9 mouse cellular contexts compared by ENCODE assay signal in genomic region chr10:112138871-112139430, GRCm38 (mm10). TPM values are rescaled to one million over a fixed set of nuclear protein-coding genes. Genes with fewer than 3 reads are reported as not detected.
A peak's percentile ranks its signal among the peaks of the same experiment; 100 is the strongest.
DNase-seq lines count a peak whose midpoint lies in the region; ATAC-seq and TF ChIP-seq lines count a peak whose summit lies in the region.
"Had no signal": no experiment of that assay in that cellular context is flagged by ENCODE, and none has a peak within 500 bp of the region (broad histone marks: within the 10 kb centered on the region; RNA-seq: fewer than 3 reads in every experiment).

No protein-coding gene starts in this region.

- no peak overlapping the region for H3K27ac ChIP-seq in cerebellum, adult 2 months (ENCODE audit: insufficient read depth, low read length)
- H3K27ac ChIP-seq in testis, adult 2 months (ENCODE audit: control insufficient read depth, insufficient read depth, low read depth, low read length) = no peak overlapping the region
- no peak overlapping the region for H3K27ac ChIP-seq in liver, embryonic 15.5 days (replicated peaks)

- TF ChIP-seq POLR2A in cerebellum, adult 2 months (IDR thresholded peaks at IDR 0.05; ENCODE audit: borderline replicate concordance, insufficient read depth, low read length) = no peak
- no peak for TF ChIP-seq POLR2A in testis, adult 2 months (IDR thresholded peaks at IDR 0.05; ENCODE audit: control insufficient read depth, low read depth, low read length)

- H3K9ac ChIP-seq in liver, embryonic 15.5 days = no peak overlapping the region

- WGBS in cerebellum, adult 2 months = 16% methylated on average over 6 of the region's 6 CpGs
- WGBS in liver, embryonic 15.5 days (ENCODE audit: insufficient replicate concordance) = 32% methylated on average over 6 of the region's 6 CpGs

- no peaks in the 10 kb centered on the region for H3K36me3 ChIP-seq in testis, adult 2 months (ENCODE audit: control insufficient read depth, insufficient read depth, low read length)
- no peaks in the 10 kb centered on the region for H3K36me3 ChIP-seq in liver, embryonic 15.5 days (replicated peaks)

- H3K4me2 ChIP-seq in liver, embryonic 15.5 days = peak overlapping the region; percentile 48

- no peak for DNase-seq in cerebellum, adult 2 months
- DNase-seq in cerebellum, adult 9-11 months = no peak
- no peak for DNase-seq in testis, postnatal 10 days (ENCODE audit: low spot score)
- no peak for DNase-seq in layer of hippocampus, adult 9-11 months
- no peak for DNase-seq in thymus, postnatal 14 days
- no peak for DNase-seq in urinary bladder, adult 18-20 months (ENCODE audit: low spot score in 2 of 2)

- H3K27me3 ChIP-seq in cerebellum, adult 2 months (ENCODE audit: control insufficient read depth, insufficient read depth, low read length) = no peaks in the 10 kb centered on the region
- H3K27me3 ChIP-seq in testis, adult 2 months (ENCODE audit: control insufficient read depth, insufficient read depth, low read length) = no peaks in the 10 kb centered on the region
- H3K27me3 ChIP-seq in liver, embryonic 15.5 days = no peaks in the 10 kb centered on the region

- no peaks in the 10 kb centered on the region; the same call in 1 of the 2 replicates for H3K4me1 ChIP-seq in cerebellum, adult 2 months (ENCODE audit: control insufficient read depth, insufficient read depth, low read length)
- H3K4me1 ChIP-seq in testis, adult 2 months (ENCODE audit: control insufficient read depth, insufficient read depth, low read length) = no peaks in the 10 kb centered on the region
- H3K4me1 ChIP-seq in liver, embryonic 15.5 days (replicated peaks) = no peaks in the 10 kb centered on the region

- no peak for TF ChIP-seq CTCF in cerebellum, adult 2 months (IDR thresholded peaks at IDR 0.05; ENCODE audit: borderline replicate concordance, insufficient read depth, low read depth, low read length)
- no peak for TF ChIP-seq CTCF in testis, adult 2 months (IDR thresholded peaks at IDR 0.05; ENCODE audit: control insufficient read depth, insufficient read depth, insufficient replicate concordance, low read depth, low read length)

- H3K4me3 ChIP-seq in cerebellum, adult 2 months (replicated peaks; ENCODE audit: insufficient read depth, low read depth, low read length) = peak overlapping the region; percentile 40
- peak overlapping the region; percentile 27; the same call in 1 of the 2 replicates for H3K4me3 ChIP-seq in testis, adult 2 months (ENCODE audit: control insufficient read depth, low read depth, low read length)
- 0 out of 2 replicates have a peak overlapping the region, but pooled peaks have one; percentile 12 for H3K4me3 ChIP-seq in liver, embryonic 15.5 days (replicated peaks)

- ATAC-seq in liver, embryonic 15.5 days (ENCODE audit: insufficient read depth) = no peak

- H3K9me3 ChIP-seq in liver, embryonic 15.5 days (replicated peaks) = no peaks in the 10 kb centered on the region

RNA-seq across cellular contexts. Expression of gene Glipr1l3, which starts 21.2 kb away (rescaled TPM):
- polyA plus RNA-seq in cerebellum, adult 2 months (2012; rRNA removed) = not detected in 2 replicates
- 20.0 and 24.9 TPM in 2 replicates for polyA plus RNA-seq in testis, adult 2 months (2012; rRNA removed)
- polyA plus RNA-seq in liver, embryonic 15.5 days (2015; fragmentation: Nextera tagmentation; extraction: Ambion mirVana) = not detected in 2 replicates

RNA-seq across cellular contexts. Expression of gene Caps2, which starts 24.5 kb away (rescaled TPM):
- polyA plus RNA-seq in cerebellum, adult 2 months (2012; rRNA removed) = 0.13 and 0.18 TPM in 2 replicates
- 3.7 and 4.8 TPM in 2 replicates for polyA plus RNA-seq in testis, adult 2 months (2012; rRNA removed)
- polyA plus RNA-seq in liver, embryonic 15.5 days (2015; fragmentation: Nextera tagmentation; extraction: Ambion mirVana) = not detected in 2 replicates

RNA-seq across cellular contexts. Expression of gene Glipr1l2, which starts 55.8 kb away (rescaled TPM):
- not detected in 2 replicates for polyA plus RNA-seq in cerebellum, adult 2 months (2012; rRNA removed)
- 18.4 and 28.1 TPM in 2 replicates for polyA plus RNA-seq in testis, adult 2 months (2012; rRNA removed)
- polyA plus RNA-seq in liver, embryonic 15.5 days (2015; fragmentation: Nextera tagmentation; extraction: Ambion mirVana) = not detected in 2 replicates
- polyA plus RNA-seq: brain, embryonic 14.5 days had no signal

Comparison
In these comparisons a context has a peak if more than half of its experiments do, and no peak if none do; other contexts are left out.
1. RNA of gene Glipr1l3, which starts 21.2 kb away (polyA plus RNA-seq): 20.0 to 24.9 TPM in testis, adult 2 months; not detected in cerebellum, adult 2 months and not detected in liver, embryonic 15.5 days; every median in the first group is over 10 times any median in the second.
2. RNA of gene Glipr1l2, which starts 55.8 kb away (polyA plus RNA-seq): 18.4 to 28.1 TPM in testis, adult 2 months; not detected in cerebellum, adult 2 months and not detected in liver, embryonic 15.5 days; every median in the first group is over 10 times any median in the second.
3. Peak in every context shown above with its lines, with median percentiles within 50 percentile points of each other: H3K4me3 ChIP-seq.